Mouse (Mus musculus) neural tube, embryonic 14.5 days (tissue): ENCODE measurements around the gene Git1. TPM values are rescaled to one million over a fixed set of nuclear protein-coding genes. Genes with fewer than 3 reads are reported as not detected.

Experiments used
- ATAC-seq: fragments of 200-750 bp; cut with Nextera tagmentation; 2 replicates; pipeline ENCODE4 v1.8.0; 2017; ENCODE audit warnings: low read depth, mild to moderate bottlenecking, moderate TSS enrichment, moderate library complexity
- H3K27ac ChIP-seq: fragments of 300-500 bp; sonication (generic); 2 replicates; pipeline ENCODE4 v1.5.1; 2014; ENCODE audit warnings: low read depth, mild to moderate bottlenecking, control low read depth, low read length, moderate library complexity, mixed read lengths
- H3K27me3 ChIP-seq: fragments of 300-500 bp; sonication (generic); 2 replicates; pipeline ENCODE4 v1.6.1; 2014; ENCODE audit warnings: low read length; ENCODE audit not compliant: control insufficient read depth, insufficient read depth
- H3K36me3 ChIP-seq: fragments of 300-500 bp; sonication (generic); 2 replicates; pipeline ENCODE4 v1.6.1; 2014; ENCODE audit warnings: low read length, mixed read lengths; ENCODE audit not compliant: control insufficient read depth, insufficient read depth
- H3K4me1 ChIP-seq: fragments of 300-500 bp; sonication (generic); 2 replicates; pipeline ENCODE4 v1.6.1; 2014; ENCODE audit warnings: low read length; ENCODE audit not compliant: control insufficient read depth, insufficient read depth
- H3K4me2 ChIP-seq: fragments of 300-500 bp; sonication (generic); 2 replicates; pipeline ENCODE4 v1.6.1; 2014; ENCODE audit warnings: mild to moderate bottlenecking, low read depth, low read length, control low read depth
- H3K4me3 ChIP-seq: fragments of 300-500 bp; sonication (generic); 2 replicates; pipeline ENCODE4 v1.5.1; 2014; ENCODE audit warnings: low read depth, low read length, control low read depth, mixed read lengths
- H3K9ac ChIP-seq: fragments of 300-500 bp; sonication (generic); replicated peaks from 2 replicates; pipeline ENCODE4 v1.6.1; 2014; ENCODE audit warnings: low read depth, mild to moderate bottlenecking, control low read depth, low read length, mixed read lengths
- H3K9me3 ChIP-seq: fragments of 300-500 bp; sonication (generic); 2 replicates; pipeline ENCODE4 v1.6.1; 2016; ENCODE audit warnings: low read length; ENCODE audit not compliant: control insufficient read depth
- WGBS: fragments of 180-500 bp; shearing (Covaris S2); extraction: QIAGEN DNeasy Blood & Tissue Kit; methylation state at CpG from one replicate; pipeline ENCODE4 v1.1.7; 2014; 5-methylcytosine and 5-hydroxymethylcytosine counted together
- polyA plus RNA-seq: library from polyadenylated mRNA; unstranded; fragments of >200 nt; fragmentation: Nextera tagmentation; extraction: Ambion mirVana; gene quantifications from 2 replicates; pipeline ENCODE4 v1.2.1, GENCODE M21; 2014

Gene Git1
- polyA plus RNA-seq, 1 experiment from 2014 or later: 20.3 TPM

- H3K27ac ChIP-seq: peak within 1 kb of the TSS; percentile 92
- H3K4me2 ChIP-seq: peak within 1 kb of the TSS; percentile 71
- H3K9ac ChIP-seq: peak within 1 kb of the TSS; percentile 94
- ATAC-seq: peak; percentile 61
- H3K27me3 ChIP-seq: no peaks in the 10 kb centered on the region
- peak within 1 kb of the TSS; percentile 99 for H3K4me3 ChIP-seq
- peaks cover 65% of the 10 kb centered on the region for H3K4me1 ChIP-seq
- H3K9me3 ChIP-seq: no peaks in the 10 kb centered on the region
- no peaks in the 10 kb centered on the region for H3K36me3 ChIP-seq
- under 1% methylated on average over 57 of the region's 87 CpGs for WGBS
Observed at GRCm38 (mm10) chr11:77489591-77490235, 3.6 kb upstream of the Git1 start, which contains the start of gene Ankrd13b. Gene Ankrd13b, minus strand, starts transcription at chr11:77489678.

GRCm38 (mm10) chr11:77490451-77490850, 2.9 kb upstream of the Git1 start:
- Histone ChIP-seq H3K9me3 (no peaks in the 10 kb centered on the region), H3K27ac (peak overlapping the region; percentile 92), H3K4me2 (peak overlapping the region; percentile 71), H3K4me1 (peaks cover 65% of the 10 kb centered on the region), H3K4me3 (peak overlapping the region; percentile 99), H3K9ac (peak overlapping the region; percentile 94), H3K27me3 (no peaks in the 10 kb centered on the region), H3K36me3 (no peaks in the 10 kb centered on the region)
- 66% methylated on average over 6 of the region's 6 CpGs for WGBS
- no peak for ATAC-seq

- H3K27me3 ChIP-seq: no peaks in the 10 kb centered on the region
- H3K36me3 ChIP-seq: no peaks in the 10 kb centered on the region
- ATAC-seq: peak; percentile 67
- peaks cover 64% of the 10 kb centered on the region for H3K4me1 ChIP-seq
- H3K9me3 ChIP-seq: no peaks in the 10 kb centered on the region
- peak overlapping the region; percentile 71 for H3K4me2 ChIP-seq
- peak overlapping the region; percentile 96 for H3K4me3 ChIP-seq
- WGBS: 0% methylated on average over 13 of the region's 13 CpGs
- H3K9ac ChIP-seq: peak overlapping the region; percentile 47
- H3K27ac ChIP-seq: peak overlapping the region; percentile 92
Observed at GRCm38 (mm10) chr11:77491123-77491501, 2.2 kb upstream of the Git1 start.

GRCm38 (mm10) chr11:77491502-77492291, 1.7 kb upstream of the Git1 start:
- H3K4me2 ChIP-seq: peak overlapping the region; percentile 71
- H3K4me3 ChIP-seq: peak overlapping the region; percentile 96
- no peaks in the 10 kb centered on the region for H3K36me3 ChIP-seq
- H3K4me1 ChIP-seq: peaks cover 58% of the 10 kb centered on the region
- peak overlapping the region; percentile 92 for H3K27ac ChIP-seq
- peak overlapping the region; percentile 47 for H3K9ac ChIP-seq
- H3K27me3 ChIP-seq: no peaks in the 10 kb centered on the region
- peak; percentile 38 for ATAC-seq
- under 1% methylated on average over 23 of the region's 23 CpGs for WGBS
- no peaks in the 10 kb centered on the region for H3K9me3 ChIP-seq

GRCm38 (mm10) chr11:77492311-77492871, 971 bp upstream of the Git1 start:
- WGBS: under 1% methylated on average over 17 of the region's 18 CpGs
- no peaks in the 10 kb centered on the region for H3K36me3 ChIP-seq
- no peaks in the 10 kb centered on the region for H3K9me3 ChIP-seq
- peak overlapping the region; percentile 71 for H3K4me2 ChIP-seq
- peaks cover 51% of the 10 kb centered on the region for H3K4me1 ChIP-seq
- H3K4me3 ChIP-seq: peak overlapping the region; percentile 96
- ATAC-seq: no peak
- peak overlapping the region; percentile 78 for H3K27ac ChIP-seq
- H3K27me3 ChIP-seq: no peaks in the 10 kb centered on the region
- peak overlapping the region; percentile 94 for H3K9ac ChIP-seq

DNA sequence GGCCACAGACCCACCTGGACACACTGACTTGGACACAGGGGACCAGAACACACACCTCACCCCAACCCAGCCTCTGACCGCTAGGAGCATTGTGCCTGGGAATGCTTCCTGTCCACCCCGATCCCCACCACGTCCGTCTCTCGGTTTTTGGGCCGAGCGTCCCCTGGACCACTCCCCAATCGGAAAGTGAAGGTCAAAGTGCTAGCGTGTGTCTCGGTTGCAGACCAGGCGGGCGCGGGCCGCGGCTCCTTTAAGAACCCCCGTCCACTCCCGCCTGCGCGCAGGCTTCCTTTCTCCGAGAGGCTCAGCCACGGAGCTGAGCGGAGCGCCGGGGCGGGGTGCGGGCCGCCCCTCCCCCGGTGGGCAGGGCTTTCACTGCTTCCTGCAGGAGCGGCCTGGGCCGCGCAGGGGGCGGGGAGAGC, 440 bp upstream of the Git1 start:
- under 1% methylated on average over 21 of the region's 32 CpGs for WGBS
- Histone ChIP-seq H3K4me2 (peak overlapping the region; percentile 71), H3K9me3 (no peaks in the 10 kb centered on the region), H3K4me3 (peak overlapping the region; percentile 96), H3K27me3 (no peaks in the 10 kb centered on the region), H3K4me1 (peaks cover 48% of the 10 kb centered on the region), H3K27ac (peak overlapping the region; percentile 78), H3K9ac (peak overlapping the region; percentile 94), H3K36me3 (no peaks in the 10 kb centered on the region)
- peak; percentile 69 for ATAC-seq

DNA sequence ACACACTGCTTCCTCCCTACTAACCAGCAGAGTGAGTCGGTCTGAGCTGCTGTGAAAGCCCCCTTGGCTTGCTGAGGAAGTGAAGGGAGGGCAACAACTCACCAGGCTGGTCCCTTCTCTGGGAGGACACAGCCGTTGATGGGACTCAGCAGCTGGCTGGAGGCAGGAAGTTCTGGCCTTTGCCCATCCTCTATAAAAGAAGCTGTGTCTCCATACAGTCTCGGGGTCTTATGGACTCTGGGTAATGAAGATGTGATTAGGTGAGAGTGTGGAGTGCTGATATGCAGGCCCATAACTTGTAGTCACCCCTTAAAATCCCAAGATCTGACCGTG, 948 bp downstream of the Git1 start:
- H3K4me2 ChIP-seq: peak overlapping the region; percentile 85
- peak overlapping the region; percentile 81 for H3K27ac ChIP-seq
- H3K9me3 ChIP-seq: no peaks in the 10 kb centered on the region
- peak overlapping the region; percentile 96 for H3K4me3 ChIP-seq
- no peaks in the 10 kb centered on the region for H3K27me3 ChIP-seq
- H3K9ac ChIP-seq: peak overlapping the region; percentile 94
- no peak for ATAC-seq
- peaks cover 47% of the 10 kb centered on the region for H3K4me1 ChIP-seq
- H3K36me3 ChIP-seq: no peaks in the 10 kb centered on the region; the same call in 1 of the 2 replicates
- 33% methylated on average over 4 of the region's 4 CpGs for WGBS

DNA sequence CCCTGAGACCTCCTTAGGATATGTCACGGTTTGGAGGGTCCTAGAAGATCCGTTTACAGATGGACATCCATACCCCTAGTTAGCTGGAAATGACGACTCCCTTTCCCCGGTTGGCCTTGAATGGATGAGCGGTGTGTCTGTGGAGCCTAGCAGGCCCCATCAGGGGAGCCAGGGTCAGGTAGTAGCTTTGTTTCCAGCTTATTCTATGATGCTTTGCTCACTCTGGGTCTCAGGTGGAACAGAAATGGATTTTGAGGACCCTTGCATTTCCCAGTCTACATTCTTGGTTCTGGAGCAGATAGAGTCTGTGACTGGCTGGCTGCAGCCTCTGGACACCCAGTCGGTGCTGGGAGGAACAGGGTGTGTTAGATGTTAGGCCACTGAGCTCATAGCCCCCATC, 1.4 kb downstream of the Git1 start:
- Histone ChIP-seq H3K4me3 (peak overlapping the region; percentile 96), H3K36me3 (peaks cover 5% of the 10 kb centered on the region), H3K4me1 (peaks cover 47% of the 10 kb centered on the region), H3K27ac (no peak overlapping the region), H3K9ac (peak overlapping the region; percentile 94), H3K9me3 (no peaks in the 10 kb centered on the region), H3K4me2 (peak overlapping the region; percentile 85), H3K27me3 (no peaks in the 10 kb centered on the region)
- 79% methylated on average over 6 of the region's 6 CpGs for WGBS
- no peak for ATAC-seq

GRCm38 (mm10) chr11:77495507-77495906, 2.1 kb downstream of the Git1 start:
- no peak overlapping the region for H3K4me3 ChIP-seq
- no peak for ATAC-seq

More at GRCm38 (mm10) chr11:77495507-77495906, 2.1 kb downstream of the Git1 start:
- Histone ChIP-seq H3K9ac (no peak overlapping the region), H3K4me1 (peaks cover 42% of the 10 kb centered on the region), H3K36me3 (peaks cover 11% of the 10 kb centered on the region), H3K27me3 (no peaks in the 10 kb centered on the region), H3K9me3 (no peaks in the 10 kb centered on the region), H3K27ac (no peak overlapping the region), H3K4me2 (no peak overlapping the region)
